In the genomic region with DNA sequence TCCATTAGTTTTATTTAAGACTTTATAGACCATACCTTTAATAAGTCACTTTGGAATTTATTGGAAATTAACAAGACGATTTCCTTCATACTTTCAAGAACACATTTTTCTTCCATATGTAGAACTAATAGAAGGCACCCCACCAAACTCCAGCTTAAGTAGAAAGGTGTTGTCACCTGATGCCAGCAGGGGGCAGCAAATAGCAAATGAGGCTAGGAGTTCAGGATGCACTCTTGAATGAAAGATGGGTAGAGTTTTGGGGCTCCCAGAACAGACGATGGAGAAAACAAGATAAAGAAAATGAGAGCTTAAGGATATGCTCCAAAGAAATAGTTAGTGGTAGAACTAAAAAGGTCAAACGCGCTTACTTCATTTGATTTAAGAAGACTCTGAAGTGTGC, we compare ENCODE assay signal across 8 mouse cellular contexts.
A peak's percentile ranks its signal among the peaks of the same experiment; 100 is the strongest.
DNase-seq lines count a peak whose midpoint lies in the region; ATAC-seq and TF ChIP-seq lines count a peak whose summit lies in the region.

No protein-coding gene starts in this region.

- 55% methylated on average over 4 of the region's 4 CpGs for WGBS in kidney, postnatal 0 days
- WGBS in kidney, embryonic 14.5 days: 55% methylated on average over 4 of the region's 4 CpGs

- H3K4me3 ChIP-seq in kidney, postnatal 0 days (replicated peaks; ENCODE audit: low read depth, low read length): no peak overlapping the region
- no peak overlapping the region for H3K4me3 ChIP-seq in kidney, embryonic 14.5 days (ENCODE audit: low read length)

- H3K27me3 ChIP-seq in kidney, postnatal 0 days (ENCODE audit: insufficient read depth, low read length): no peaks in the 10 kb centered on the region
- H3K27me3 ChIP-seq in kidney, embryonic 14.5 days (ENCODE audit: control insufficient read depth, insufficient read depth, low read length): no peaks in the 10 kb centered on the region

- H3K36me3 ChIP-seq in kidney, postnatal 0 days (ENCODE audit: insufficient read depth, low read length): no peaks in the 10 kb centered on the region
- no peaks in the 10 kb centered on the region for H3K36me3 ChIP-seq in kidney, embryonic 14.5 days (ENCODE audit: control insufficient read depth, insufficient read depth, low read length)

- H3K9me3 ChIP-seq in kidney, postnatal 0 days (replicated peaks; ENCODE audit: low read length): no peaks in the 10 kb centered on the region
- H3K9me3 ChIP-seq in kidney, embryonic 14.5 days (ENCODE audit: control insufficient read depth, low read length): no peaks in the 10 kb centered on the region

- peak; percentile 56 for DNase-seq in kidney, postnatal 0 days (ENCODE audit: low spot score)
- DNase-seq in Muller cell, postnatal 12 days (ENCODE audit: inconsistent ontology term): peak; percentile 15
- DNase-seq in cerebellum, adult 11 months: peak; percentile 32
- peak; percentile 28 to 86 for DNase-seq in frontal cortex, adult 2 months (ENCODE audit: extremely low spot score in 1 of 2, low spot score in 1 of 2)
- peak; percentile 47 to 57 for DNase-seq in layer of hippocampus, postnatal 36 days
- DNase-seq in retina, embryonic 14.5 days (ENCODE audit: low spot score): peak; percentile 76

- H3K9ac ChIP-seq in kidney, postnatal 0 days (ENCODE audit: low read depth, low read length): no peak overlapping the region
- no peak overlapping the region for H3K9ac ChIP-seq in kidney, embryonic 14.5 days (ENCODE audit: low read depth, low read length)

- H3K27ac ChIP-seq in kidney, postnatal 0 days: no peak overlapping the region
- H3K27ac ChIP-seq in kidney, embryonic 14.5 days (ENCODE audit: low read depth, low read length): no peak overlapping the region

- no peak for ATAC-seq in kidney, postnatal 0 days (replicated peaks; ENCODE audit: low FRiP score, low read depth)
- no peak for ATAC-seq in kidney, embryonic 14.5 days (ENCODE audit: low FRiP score, low TSS enrichment)
- ATAC-seq in erythroid progenitor cell, adult 5-6 weeks (replicated peaks; ENCODE audit: low FRiP score, poor library complexity, severe bottlenecking): no peak

- H3K4me1 ChIP-seq in kidney, postnatal 0 days (replicated peaks; ENCODE audit: insufficient read depth, low read length): no peaks in the 10 kb centered on the region
- H3K4me1 ChIP-seq in kidney, embryonic 14.5 days (ENCODE audit: control insufficient read depth, insufficient read depth, low read length): no peaks in the 10 kb centered on the region

- peak; percentile 81 for TF ChIP-seq CTCF in kidney, postnatal 0 days (IDR thresholded peaks at IDR 0.05; ENCODE audit: low read depth)

- no peak overlapping the region for H3K4me2 ChIP-seq in kidney, postnatal 0 days (ENCODE audit: low read length)
- no peak overlapping the region for H3K4me2 ChIP-seq in kidney, embryonic 14.5 days (replicated peaks; ENCODE audit: low read depth, low read length)

Comparison
In these comparisons a context has a peak if more than half of its experiments do, and no peak if none do; other contexts are left out.
1. DNase-seq: peak in every context shown above with its lines; median percentile 76 in retina, embryonic 14.5 days; 57 in frontal cortex, adult 2 months; 56 in kidney, postnatal 0 days; 52 in layer of hippocampus, postnatal 36 days; 32 in cerebellum, adult 11 months; 15 in Muller cell, postnatal 12 days.